Mouse (Mus musculus) adrenal gland (tissue): ENCODE measurements at regions not wholly inside any gene's neighbourhood (a gene's known extent, or its start where the extent isn't known, plus 50 kb on each side); places are given as distances from the start of the nearest gene placed in this dataset.

Experiments
- intact Hi-C: fragments of 180-260 bp; cut with DNase I; formaldehyde crosslinking; loops from one replicate; pipeline ENCODE4 v1.15.1; 2025

- intact Hi-C loops: no loop called here
Observed at GRCm38 (mm10) chr4:124005626-124006315, 87.9 kb upstream of the 4930535I16Rik start.

GRCm38 (mm10) chr4:124002760-124003159 lies 84.9 kb upstream of the 4930535I16Rik start:
- intact Hi-C loops: no loop called here

DNA sequence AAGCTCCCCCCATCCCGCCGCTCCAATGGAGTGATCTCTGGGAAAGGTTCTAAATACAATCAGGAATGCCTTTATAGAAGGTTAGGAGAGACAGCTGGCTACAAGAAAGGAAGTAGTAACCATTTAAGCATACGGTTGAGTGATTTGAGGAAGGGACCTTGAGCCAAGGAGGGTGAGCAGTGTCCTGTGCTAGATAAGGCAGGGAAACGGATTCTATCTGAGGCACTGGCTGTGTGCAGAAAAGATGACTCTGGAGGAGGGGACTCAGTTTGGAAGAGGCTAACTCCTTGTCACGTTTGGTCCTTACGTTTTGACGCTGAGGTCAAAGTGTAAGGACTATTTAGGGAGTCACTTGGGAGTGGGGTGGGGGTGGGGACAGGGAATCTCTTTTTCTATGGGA lies 84.3 kb upstream of the 4930535I16Rik start:
- intact Hi-C loops: no loop called here

DNA sequence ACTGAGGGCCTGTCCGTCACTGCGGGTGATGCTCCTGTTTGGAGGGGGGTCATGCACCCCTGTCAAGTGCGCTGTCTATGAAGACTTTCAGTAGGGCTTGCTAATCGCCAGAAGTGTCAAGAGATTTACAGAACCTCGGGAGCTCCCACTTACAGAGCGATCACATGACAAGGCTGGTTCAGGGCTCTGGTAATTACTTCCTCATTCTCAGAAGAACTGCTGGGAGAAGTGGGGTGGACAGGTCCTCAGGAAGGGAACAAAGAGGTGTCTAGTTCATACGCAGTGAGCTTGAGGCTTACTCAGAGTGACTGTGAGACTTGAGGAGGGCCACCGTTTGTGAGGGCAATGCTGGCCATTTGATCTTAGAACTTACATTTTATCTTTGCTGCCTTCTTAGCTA lies 78.0 kb upstream of the 4930535I16Rik start:
- intact Hi-C loops: no loop called here

- intact Hi-C loops: no loop called here
Observed at GRCm38 (mm10) chr4:123991223-123991622, 73.4 kb upstream of the 4930535I16Rik start.

DNA sequence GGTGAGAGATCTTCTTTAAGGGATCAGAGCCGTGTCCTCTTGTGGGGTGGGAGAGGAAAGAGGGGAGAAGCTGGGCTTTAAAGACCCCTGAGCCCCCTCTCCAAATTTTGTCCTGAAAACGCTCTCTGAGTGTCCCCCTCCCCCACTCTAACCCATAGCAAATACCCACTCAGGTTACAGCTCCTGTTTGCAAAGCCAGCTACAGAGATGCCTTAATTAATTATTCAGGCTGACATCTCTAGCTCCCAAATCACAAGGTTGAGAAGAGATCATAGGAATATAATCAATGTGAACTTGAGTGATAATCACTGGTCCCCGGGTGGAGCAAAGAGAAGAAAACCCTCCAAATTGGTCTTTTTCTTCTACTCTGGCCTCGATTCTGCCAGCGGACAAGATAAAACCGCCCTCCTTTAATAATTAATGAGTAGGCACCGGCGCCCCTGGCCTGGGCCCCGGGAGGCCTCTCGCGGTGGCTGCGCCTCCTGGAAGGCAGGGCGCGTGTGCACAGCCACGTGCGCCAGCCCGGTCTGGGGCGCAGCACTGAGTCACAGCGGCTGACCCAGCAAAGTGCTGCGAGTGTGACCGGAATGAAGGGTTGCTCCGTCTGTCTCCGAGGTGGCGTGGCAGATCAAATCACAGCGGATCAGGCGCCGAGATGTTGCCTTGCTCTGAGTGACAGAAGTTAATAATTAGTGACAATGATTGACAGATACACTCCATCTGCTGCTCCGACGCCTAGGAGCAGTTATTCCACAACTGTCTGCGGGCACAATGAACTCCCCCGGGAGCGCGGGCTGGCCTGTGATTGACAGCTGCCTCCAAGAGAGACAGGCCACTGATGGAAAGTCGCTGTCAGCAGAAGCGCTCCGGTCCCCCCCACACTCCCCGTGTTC lies 72.7 kb upstream of the 4930535I16Rik start:
- intact Hi-C loops: no loop called here
